Mouse (Mus musculus): ENCODE data around the gene Eif3g. TPM values are rescaled to one million over a fixed set of nuclear protein-coding genes. Genes with fewer than 3 reads are reported as not detected.

The Eif3g gene
- polyA plus RNA-seq, 1 experiment from 2014 or later: 342 TPM

DNA sequence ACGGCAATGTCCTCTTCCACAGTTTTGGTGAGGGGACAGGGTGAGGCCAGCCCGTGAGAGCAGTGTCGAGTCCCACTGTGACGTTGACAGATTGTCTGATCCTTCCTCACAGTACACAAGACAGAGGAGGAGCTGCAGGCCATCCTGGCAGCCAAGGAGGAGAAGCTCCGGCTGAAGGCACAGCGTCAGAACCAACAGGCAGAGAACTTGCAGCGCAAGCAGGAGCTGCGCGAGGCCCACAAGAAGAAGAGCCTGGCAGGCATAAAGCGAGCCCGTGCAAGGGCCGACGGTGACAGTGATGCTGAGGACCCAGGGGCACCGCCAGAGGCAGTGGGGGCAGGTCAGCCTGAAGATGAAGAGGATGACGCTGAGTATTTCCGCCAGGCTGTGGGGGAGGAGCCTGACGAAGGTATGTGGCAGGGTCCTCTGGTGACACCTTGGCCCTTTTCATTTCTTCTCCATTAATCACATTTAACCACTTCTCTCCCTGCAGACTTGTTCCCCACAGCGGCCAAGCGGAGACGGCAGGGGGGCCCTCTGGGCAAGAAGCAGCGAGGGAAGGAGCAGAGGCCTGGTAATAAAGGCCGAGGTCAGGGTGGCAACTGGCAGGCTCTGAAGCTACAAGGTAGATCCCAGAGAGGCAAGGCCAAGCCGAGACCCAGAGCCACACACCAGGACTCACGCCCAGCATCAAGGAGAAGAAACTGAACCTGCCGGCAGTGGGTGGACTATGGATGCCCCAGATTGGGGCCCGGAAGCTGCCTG is 6.9 kb downstream of the Eif3g start:
- 85% methylated on average over 26 of the region's 26 CpGs for WGBS
- Histone ChIP-seq H3K4me1 (replicated peaks; ENCODE audit: control insufficient read depth, insufficient read depth, low read length) (no peaks in the 10 kb centered on the region; the same call in 1 of the 2 replicates), H3K4me3 (ENCODE audit: low read depth, low read length) (no peak overlapping the region), H3K27me3 (ENCODE audit: control insufficient read depth, insufficient read depth, low read length) (no peaks in the 10 kb centered on the region), H3K4me2 (replicated peaks; ENCODE audit: low read depth, low read length) (no peak overlapping the region), H3K9me3 (ENCODE audit: control insufficient read depth, low read length) (no peaks in the 10 kb centered on the region), H3K36me3 (ENCODE audit: control insufficient read depth, insufficient read depth, low read length) (peaks cover 27% of the 10 kb centered on the region; the same call in 1 of the 2 replicates), H3K27ac (ENCODE audit: low read depth, low read length) (no peak overlapping the region), H3K9ac (ENCODE audit: low read depth, low read length) (no peak overlapping the region)
- DNase-seq (ENCODE audit: low spot score) (no peak), ATAC-seq (ENCODE audit: low FRiP score) (no peak)

DNA sequence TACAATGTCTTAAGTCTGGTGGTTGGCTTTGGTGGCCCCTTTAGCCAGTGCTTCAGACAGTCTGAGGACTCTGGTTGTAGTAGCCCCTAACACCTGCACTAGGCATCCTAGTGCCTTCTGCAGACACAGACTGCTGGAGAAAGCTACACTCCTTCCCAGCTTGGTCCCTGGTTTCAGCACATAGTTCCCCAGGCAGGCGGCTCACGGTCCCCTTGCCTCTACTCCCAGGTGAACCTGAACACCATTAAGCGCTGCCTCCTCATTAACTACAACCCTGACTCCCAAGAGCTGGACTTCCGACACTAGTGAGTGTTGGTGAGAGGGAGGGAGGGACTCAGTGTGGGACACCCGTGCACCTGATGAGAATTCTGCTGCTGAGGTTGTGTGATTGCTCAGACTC is 8.0 kb downstream of the Eif3g start:
- no peaks in the 10 kb centered on the region for H3K27me3 ChIP-seq (ENCODE audit: control insufficient read depth, insufficient read depth, low read length)
- no peak for DNase-seq (ENCODE audit: low spot score)
- H3K4me1 ChIP-seq (replicated peaks; ENCODE audit: control insufficient read depth, insufficient read depth, low read length): no peaks in the 10 kb centered on the region; the same call in 1 of the 2 replicates
- H3K36me3 ChIP-seq (ENCODE audit: control insufficient read depth, insufficient read depth, low read length): peaks cover 25% of the 10 kb centered on the region; the same call in 1 of the 2 replicates
- 94% methylated on average over 5 of the region's 5 CpGs for WGBS
- H3K4me2 ChIP-seq (replicated peaks; ENCODE audit: low read depth, low read length): no peak overlapping the region
- no peak overlapping the region for H3K4me3 ChIP-seq (ENCODE audit: low read depth, low read length)
- ATAC-seq (ENCODE audit: low FRiP score): no peak
- H3K27ac ChIP-seq (ENCODE audit: low read depth, low read length): no peak overlapping the region
- no peaks in the 10 kb centered on the region for H3K9me3 ChIP-seq (ENCODE audit: control insufficient read depth, low read length)
- no peak overlapping the region for H3K9ac ChIP-seq (ENCODE audit: low read depth, low read length)

DNA sequence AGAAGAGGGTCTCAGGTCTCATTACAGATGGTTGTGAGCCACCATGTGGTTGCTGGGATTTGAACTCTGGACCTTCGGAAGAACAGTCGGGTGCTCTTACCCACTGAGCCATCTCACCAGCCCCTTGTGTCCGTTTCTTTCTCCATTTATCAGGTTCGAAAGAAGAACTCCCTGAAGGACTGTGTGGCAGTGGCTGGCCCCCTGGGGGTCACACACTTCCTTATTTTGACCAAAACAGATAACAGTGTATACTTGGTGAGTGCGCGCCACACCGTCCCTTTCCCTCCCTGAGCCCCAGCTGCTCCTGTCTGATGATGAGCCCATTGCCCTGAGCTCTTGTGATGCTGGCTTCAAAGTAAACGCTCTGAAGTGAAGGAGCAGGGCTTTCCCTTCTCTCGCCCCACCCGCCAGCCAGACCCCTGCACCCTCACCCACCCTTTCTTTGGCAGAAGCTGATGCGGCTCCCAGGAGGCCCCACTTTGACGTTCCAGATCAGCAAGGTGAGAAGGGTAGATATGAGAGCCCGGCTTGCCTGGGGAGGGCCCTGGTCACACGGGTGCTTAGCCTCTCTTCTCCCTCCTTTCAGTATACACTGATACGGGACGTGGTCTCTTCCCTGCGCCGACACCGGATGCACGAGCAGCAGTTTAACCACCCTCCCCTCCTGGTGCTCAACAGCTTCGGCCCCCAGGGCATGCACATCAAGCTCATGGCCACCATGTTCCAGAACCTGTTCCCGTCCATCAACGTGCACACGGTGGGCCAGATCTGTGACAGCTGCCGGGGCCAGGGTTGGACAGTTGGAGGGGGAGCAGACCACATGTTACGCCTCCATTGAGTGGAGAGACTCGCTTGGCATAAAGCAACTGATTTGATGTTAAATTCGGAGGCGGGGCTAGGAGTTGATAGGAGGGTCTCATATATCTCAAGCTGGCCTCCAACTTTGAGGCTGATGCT is 9.0 kb downstream of the Eif3g start:
- no peaks in the 10 kb centered on the region for H3K27me3 ChIP-seq (ENCODE audit: control insufficient read depth, insufficient read depth, low read length)
- no peak for ATAC-seq (ENCODE audit: low FRiP score)
- peak overlapping the region; percentile 14; the same call in 1 of the 2 replicates for H3K4me3 ChIP-seq (ENCODE audit: low read depth, low read length)
- H3K36me3 ChIP-seq (ENCODE audit: control insufficient read depth, insufficient read depth, low read length): peaks cover 22% of the 10 kb centered on the region; the same call in 1 of the 2 replicates
- no peaks in the 10 kb centered on the region for H3K9me3 ChIP-seq (ENCODE audit: control insufficient read depth, low read length)
- no peaks in the 10 kb centered on the region; the same call in 1 of the 2 replicates for H3K4me1 ChIP-seq (replicated peaks; ENCODE audit: control insufficient read depth, insufficient read depth, low read length)
- H3K27ac ChIP-seq (ENCODE audit: low read depth, low read length): no peak overlapping the region
- peak overlapping the region; percentile 14; the same call in 1 of the 2 replicates for H3K4me2 ChIP-seq (replicated peaks; ENCODE audit: low read depth, low read length)
- no peak for DNase-seq (ENCODE audit: low spot score)
- H3K9ac ChIP-seq (ENCODE audit: low read depth, low read length): no peak overlapping the region
- WGBS: 86% methylated on average over 29 of the region's 29 CpGs

DNA sequence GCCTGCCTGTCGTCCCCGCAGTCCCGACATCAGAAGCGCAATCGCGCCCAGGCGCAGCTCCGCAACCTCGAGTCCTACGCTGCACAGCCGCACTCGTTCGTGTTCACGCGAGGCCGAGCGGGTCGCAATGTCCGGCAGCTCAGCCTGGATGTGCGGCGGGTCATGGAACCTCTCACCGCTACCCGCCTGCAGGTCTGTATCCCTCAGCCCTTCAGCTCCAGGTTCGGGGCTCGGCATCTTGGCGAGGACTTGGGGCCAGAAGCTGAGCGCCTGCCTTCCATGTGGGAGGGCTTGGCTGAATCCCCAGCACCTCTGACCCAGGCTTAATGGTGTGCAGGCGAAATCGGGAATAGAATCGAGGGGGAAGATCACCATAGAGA is 10.0 kb downstream of the Eif3g start:
- 2% methylated on average over 30 of the region's 30 CpGs for WGBS
- Histone ChIP-seq H3K4me2 (replicated peaks; ENCODE audit: low read depth, low read length) (peak overlapping the region; percentile 63), H3K9me3 (ENCODE audit: control insufficient read depth, low read length) (no peaks in the 10 kb centered on the region), H3K27ac (ENCODE audit: low read depth, low read length) (peak overlapping the region; percentile 87), H3K4me3 (ENCODE audit: low read depth, low read length) (peak overlapping the region; percentile 95), H3K36me3 (ENCODE audit: control insufficient read depth, insufficient read depth, low read length) (peaks cover 18% of the 10 kb centered on the region; the same call in 1 of the 2 replicates), H3K4me1 (replicated peaks; ENCODE audit: control insufficient read depth, insufficient read depth, low read length) (no peaks in the 10 kb centered on the region; the same call in 1 of the 2 replicates), H3K27me3 (ENCODE audit: control insufficient read depth, insufficient read depth, low read length) (no peaks in the 10 kb centered on the region), H3K9ac (ENCODE audit: low read depth, low read length) (peak overlapping the region; percentile 69)
- no peak for ATAC-seq (ENCODE audit: low FRiP score)
- DNase-seq (ENCODE audit: low spot score): no peak

DNA sequence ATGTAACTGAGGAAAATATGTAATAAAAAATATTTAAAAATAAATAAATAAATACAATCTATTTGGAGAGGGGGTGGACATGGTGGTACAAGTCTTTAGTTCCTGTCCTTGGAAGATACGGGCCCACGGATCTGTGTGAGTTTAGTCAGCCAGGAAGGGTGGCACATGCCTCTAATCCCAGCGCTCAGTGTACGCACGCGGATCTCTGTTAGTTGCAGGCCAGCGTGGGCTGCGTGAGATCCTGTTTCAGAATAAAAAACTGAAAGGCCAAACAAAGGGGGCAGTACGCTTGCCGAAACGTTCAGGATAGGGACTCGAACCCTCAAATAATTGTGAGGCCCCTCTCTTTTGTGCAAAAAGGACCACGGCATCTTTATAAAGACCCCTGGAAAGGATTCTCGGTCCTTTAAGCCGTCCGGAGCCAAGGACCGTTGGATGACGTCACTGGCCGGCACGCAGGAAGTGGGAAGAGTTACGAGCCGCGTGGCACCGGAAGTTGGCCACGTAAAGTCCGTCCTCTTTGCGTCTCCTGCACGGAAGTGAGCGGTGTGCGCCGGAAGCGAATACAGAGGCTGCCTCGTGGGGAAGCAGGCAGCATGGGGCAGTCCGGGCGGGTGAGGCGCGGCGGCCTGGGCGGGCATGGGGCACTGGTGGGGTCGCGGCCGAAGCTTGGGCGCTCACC is 10.6 kb downstream of the Eif3g start, which contains the start of gene Ppan:
Gene Ppan, plus strand, starts transcription at position 472 of the 682 bp plus-strand sequence.
- DNase-seq (ENCODE audit: low spot score) (peak; percentile 95), ATAC-seq (ENCODE audit: low FRiP score) (peak; percentile 97)
- H3K36me3 ChIP-seq (ENCODE audit: control insufficient read depth, insufficient read depth, low read length): peaks cover 18% of the 10 kb centered on the region; the same call in 1 of the 2 replicates
- H3K4me1 ChIP-seq (replicated peaks; ENCODE audit: control insufficient read depth, insufficient read depth, low read length): no peaks in the 10 kb centered on the region; the same call in 1 of the 2 replicates
- peak within 1 kb of the TSS; percentile 87 for H3K27ac ChIP-seq (ENCODE audit: low read depth, low read length)
- no peaks in the 10 kb centered on the region for H3K27me3 ChIP-seq (ENCODE audit: control insufficient read depth, insufficient read depth, low read length)
- peak within 1 kb of the TSS; percentile 69 for H3K9ac ChIP-seq (ENCODE audit: low read depth, low read length)
- peak within 1 kb of the TSS; percentile 63 for H3K4me2 ChIP-seq (replicated peaks; ENCODE audit: low read depth, low read length)
- peak within 1 kb of the TSS; percentile 95 for H3K4me3 ChIP-seq (ENCODE audit: low read depth, low read length)
- no peaks in the 10 kb centered on the region for H3K9me3 ChIP-seq (ENCODE audit: control insufficient read depth, low read length)
- under 1% methylated on average over 38 of the region's 43 CpGs for WGBS

DNA sequence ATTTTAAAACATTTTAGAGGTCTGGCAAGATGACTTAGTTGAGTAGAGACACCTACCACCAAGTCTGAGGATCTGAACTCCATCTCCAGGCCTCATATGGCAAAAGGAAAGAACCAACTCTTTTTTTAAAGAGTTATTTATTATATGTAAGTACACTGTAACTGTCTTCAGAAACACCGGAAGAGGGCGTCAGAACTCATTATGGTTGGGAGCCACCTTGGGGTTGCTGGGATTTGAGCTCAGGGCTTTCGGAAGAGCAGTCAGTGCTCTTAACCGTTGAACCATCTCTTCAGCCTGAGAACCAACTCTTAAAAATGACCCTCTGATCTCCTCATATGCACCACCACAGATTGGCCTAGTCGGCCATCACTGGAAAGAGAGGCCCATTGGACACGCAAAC is 11.2 kb downstream of the Eif3g start:
- no peak overlapping the region for H3K27ac ChIP-seq (ENCODE audit: low read depth, low read length)
- no peak overlapping the region for H3K9ac ChIP-seq (ENCODE audit: low read depth, low read length)
- no peak for DNase-seq (ENCODE audit: low spot score)
- no peaks in the 10 kb centered on the region for H3K27me3 ChIP-seq (ENCODE audit: control insufficient read depth, insufficient read depth, low read length)
- peaks cover 18% of the 10 kb centered on the region; the same call in 1 of the 2 replicates for H3K36me3 ChIP-seq (ENCODE audit: control insufficient read depth, insufficient read depth, low read length)
- ATAC-seq (ENCODE audit: low FRiP score): no peak
- H3K4me1 ChIP-seq (replicated peaks; ENCODE audit: control insufficient read depth, insufficient read depth, low read length): no peaks in the 10 kb centered on the region; the same call in 1 of the 2 replicates
- no peak overlapping the region for H3K4me3 ChIP-seq (ENCODE audit: low read depth, low read length)
- no peak overlapping the region for H3K4me2 ChIP-seq (replicated peaks; ENCODE audit: low read depth, low read length)
- H3K9me3 ChIP-seq (ENCODE audit: control insufficient read depth, low read length): no peaks in the 10 kb centered on the region
- WGBS: 94% methylated on average over 6 of the region's 6 CpGs

DNA sequence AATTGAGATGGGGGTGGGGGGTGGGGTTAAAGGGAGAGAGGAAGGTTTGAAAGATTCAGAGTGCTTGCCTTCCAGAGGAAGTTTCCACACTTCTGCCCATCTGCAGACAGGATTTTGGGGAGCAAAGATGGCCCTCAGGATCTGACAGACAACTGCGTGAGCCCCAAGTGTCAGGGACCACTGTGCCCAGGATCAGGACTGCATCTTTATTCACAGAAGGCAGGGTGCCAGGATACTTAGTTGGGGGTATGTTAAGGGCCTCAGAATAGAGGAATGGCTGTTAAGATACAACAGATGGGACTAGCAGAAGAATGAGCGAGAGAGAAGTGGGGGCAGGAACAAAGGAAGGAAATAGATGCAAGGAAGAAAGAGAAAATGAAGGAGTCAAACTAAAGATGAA is 11.9 kb downstream of the Eif3g start:
- Histone ChIP-seq H3K9me3 (ENCODE audit: control insufficient read depth, low read length) (no peaks in the 10 kb centered on the region), H3K27me3 (ENCODE audit: control insufficient read depth, insufficient read depth, low read length) (no peaks in the 10 kb centered on the region), H3K4me3 (ENCODE audit: low read depth, low read length) (no peak overlapping the region), H3K36me3 (ENCODE audit: control insufficient read depth, insufficient read depth, low read length) (peaks cover 18% of the 10 kb centered on the region; the same call in 1 of the 2 replicates), H3K4me1 (replicated peaks; ENCODE audit: control insufficient read depth, insufficient read depth, low read length) (no peaks in the 10 kb centered on the region; the same call in 1 of the 2 replicates), H3K9ac (ENCODE audit: low read depth, low read length) (no peak overlapping the region), H3K27ac (ENCODE audit: low read depth, low read length) (no peak overlapping the region), H3K4me2 (replicated peaks; ENCODE audit: low read depth, low read length) (no peak overlapping the region)
- no peak for ATAC-seq (ENCODE audit: low FRiP score)
- WGBS: 89% methylated on average over 2 of the region's 2 CpGs
- DNase-seq (ENCODE audit: low spot score): no peak

Data from hindbrain, embryonic 11.5 days (tissue).